Mouse (Mus musculus) stomach, embryonic 14.5 days (tissue): Measurements from ENCODE around the gene Ssx2ip. TPM values are rescaled to one million over a fixed set of nuclear protein-coding genes. Genes with fewer than 3 reads are reported as not detected.

Source experiments
- ATAC-seq: fragments of 200-750 bp; cut with Nextera tagmentation; 2 replicates; pipeline ENCODE4 v1.8.0; 2017; ENCODE audit warnings: low read depth, moderate TSS enrichment; ENCODE audit not compliant: insufficient number of reproducible peaks, insufficient read depth, low FRiP score
- H3K27ac ChIP-seq: fragments of 300-500 bp; sonication (generic); 2 replicates; pipeline ENCODE4 v1.5.1; 2014; ENCODE audit warnings: mild to moderate bottlenecking, low read length, moderate library complexity, mixed read lengths
- H3K27me3 ChIP-seq: fragments of 300-500 bp; sonication (generic); 2 replicates; pipeline ENCODE4 v1.6.1; 2014; ENCODE audit warnings: low read length, control low read depth, mixed read lengths; ENCODE audit not compliant: control insufficient read depth, insufficient read depth
- H3K36me3 ChIP-seq: fragments of 300-500 bp; sonication (generic); 2 replicates; pipeline ENCODE4 v1.6.1; 2014; ENCODE audit warnings: mild to moderate bottlenecking, control low read depth, low read length, moderate library complexity, mixed read lengths; ENCODE audit not compliant: control insufficient read depth, insufficient read depth
- H3K4me1 ChIP-seq: fragments of 300-500 bp; sonication (generic); 2 replicates; pipeline ENCODE4 v1.6.1; 2014; ENCODE audit warnings: low read length, control low read depth, mixed read lengths; ENCODE audit not compliant: control insufficient read depth, insufficient read depth
- H3K4me2 ChIP-seq: fragments of 300-500 bp; sonication (generic); replicated peaks from 2 replicates; pipeline ENCODE4 v1.6.1; 2014; ENCODE audit warnings: low read depth, low read length, control low read depth
- H3K4me3 ChIP-seq: fragments of 300-500 bp; sonication (generic); 2 replicates; pipeline ENCODE4 v1.5.1; 2014; ENCODE audit warnings: low read depth, low read length, control low read depth
- H3K9ac ChIP-seq: fragments of 300-500 bp; sonication (generic); replicated peaks from 2 replicates; pipeline ENCODE4 v1.6.1; 2014; ENCODE audit warnings: low read depth, mild to moderate bottlenecking, control low read depth, low read length, moderate library complexity, mixed read lengths
- H3K9me3 ChIP-seq: fragments of 300-500 bp; sonication (generic); 2 replicates; pipeline ENCODE4 v1.6.1; 2016; ENCODE audit warnings: low read depth, low read length, control low read depth; ENCODE audit not compliant: control insufficient read depth
- WGBS: fragments of 180-500 bp; shearing (Covaris S2); extraction: QIAGEN DNeasy Blood & Tissue Kit; methylation state at CpG from one replicate; pipeline ENCODE4 v1.1.7; 2014; 5-methylcytosine and 5-hydroxymethylcytosine counted together
- polyA plus RNA-seq: library from polyadenylated mRNA; unstranded; fragments of >200 nt; fragmentation: Nextera tagmentation; extraction: Ambion mirVana; gene quantifications from 2 replicates; pipeline ENCODE4 v1.2.1, GENCODE M21; 2014

Ssx2ip gene
- polyA plus RNA-seq, 1 experiment from 2014 or later = 28.2 TPM

GRCm38 (mm10) chr3:146444880-146445279 is 40.4 kb downstream of the Ssx2ip start:
- Histone ChIP-seq H3K9me3 (no peaks in the 10 kb centered on the region), H3K4me1 (no peaks in the 10 kb centered on the region), H3K36me3 (no peaks in the 10 kb centered on the region), H3K9ac (no peak overlapping the region), H3K4me2 (no peak overlapping the region), H3K27ac (no peak overlapping the region), H3K4me3 (no peak overlapping the region), H3K27me3 (no peaks in the 10 kb centered on the region)
- no peak for ATAC-seq
- 87% methylated on average over 7 of the region's 7 CpGs for WGBS

- no peaks in the 10 kb centered on the region for H3K27me3 ChIP-seq
- no peak overlapping the region for H3K9ac ChIP-seq
- H3K4me3 ChIP-seq = no peak overlapping the region
- WGBS = 83% methylated on average over 5 of the region's 5 CpGs
- no peaks in the 10 kb centered on the region for H3K4me1 ChIP-seq
- H3K36me3 ChIP-seq = no peaks in the 10 kb centered on the region
- H3K4me2 ChIP-seq = no peak overlapping the region
- no peak for ATAC-seq
- H3K9me3 ChIP-seq = no peaks in the 10 kb centered on the region
- H3K27ac ChIP-seq = no peak overlapping the region
Measured at GRCm38 (mm10) chr3:146447156-146447555, 42.7 kb downstream of the Ssx2ip start.

- Histone ChIP-seq H3K4me2 (no peak overlapping the region), H3K27ac (no peak overlapping the region), H3K36me3 (no peaks in the 10 kb centered on the region), H3K27me3 (no peaks in the 10 kb centered on the region), H3K9ac (no peak overlapping the region), H3K4me1 (no peaks in the 10 kb centered on the region), H3K9me3 (no peaks in the 10 kb centered on the region), H3K4me3 (no peak overlapping the region)
- ATAC-seq = no peak
- 73% methylated on average over 3 of the region's 3 CpGs for WGBS
Measured at GRCm38 (mm10) chr3:146447598-146447997, 43.2 kb downstream of the Ssx2ip start.

- Histone ChIP-seq H3K36me3 (no peaks in the 10 kb centered on the region), H3K9me3 (no peaks in the 10 kb centered on the region), H3K4me2 (no peak overlapping the region), H3K27ac (no peak overlapping the region), H3K4me3 (no peak overlapping the region), H3K4me1 (no peaks in the 10 kb centered on the region), H3K9ac (no peak overlapping the region), H3K27me3 (no peaks in the 10 kb centered on the region)
- 85% methylated on average over 10 of the region's 10 CpGs for WGBS
- ATAC-seq = no peak
Measured at GRCm38 (mm10) chr3:146448372-146448771, 43.9 kb downstream of the Ssx2ip start.

- H3K27ac ChIP-seq = no peak overlapping the region
- H3K4me1 ChIP-seq = no peaks in the 10 kb centered on the region
- no peak overlapping the region for H3K4me2 ChIP-seq
- no peaks in the 10 kb centered on the region for H3K27me3 ChIP-seq
- H3K4me3 ChIP-seq = no peak overlapping the region
- H3K36me3 ChIP-seq = no peaks in the 10 kb centered on the region
- no peak overlapping the region for H3K9ac ChIP-seq
- WGBS = 74% methylated on average over 6 of the region's 6 CpGs
- ATAC-seq = no peak
- no peaks in the 10 kb centered on the region for H3K9me3 ChIP-seq
Measured at GRCm38 (mm10) chr3:146448969-146449368, 44.5 kb downstream of the Ssx2ip start.

- WGBS = 43% methylated on average over 9 of the region's 9 CpGs
- no peak for ATAC-seq
Measured at GRCm38 (mm10) chr3:146449745-146450250, 45.4 kb downstream of the Ssx2ip start, which contains the start of gene Ctbs. Ctbs (plus strand) TSS chr3:146449795.

GRCm38 (mm10) chr3:146450371-146450841 is 46.0 kb downstream of the Ssx2ip start:
- Histone ChIP-seq H3K9ac (peak overlapping the region; percentile 41), H3K9me3 (no peaks in the 10 kb centered on the region), H3K27ac (peak overlapping the region; percentile 73), H3K27me3 (no peaks in the 10 kb centered on the region), H3K4me2 (peak overlapping the region; percentile 51), H3K4me3 (peak overlapping the region; percentile 49), H3K4me1 (no peaks in the 10 kb centered on the region), H3K36me3 (no peaks in the 10 kb centered on the region)
- WGBS = under 1% methylated on average over 29 of the region's 29 CpGs
- peak; percentile 100 for ATAC-seq

More at GRCm38 (mm10) chr3:146449745-146450250, 45.4 kb downstream of the Ssx2ip start, which contains the start of gene Ctbs:
- Histone ChIP-seq H3K9me3 (no peaks in the 10 kb centered on the region), H3K4me3 (peak within 1 kb of the TSS; percentile 49), H3K4me2 (peak within 1 kb of the TSS; percentile 51), H3K36me3 (no peaks in the 10 kb centered on the region), H3K4me1 (no peaks in the 10 kb centered on the region), H3K9ac (peak within 1 kb of the TSS; percentile 41), H3K27ac (peak within 1 kb of the TSS; percentile 73), H3K27me3 (no peaks in the 10 kb centered on the region)

- no peaks in the 10 kb centered on the region for H3K27me3 ChIP-seq
- peak overlapping the region; percentile 49; the same call in 1 of the 2 replicates for H3K4me3 ChIP-seq
- no peaks in the 10 kb centered on the region for H3K36me3 ChIP-seq
- H3K9ac ChIP-seq = no peak overlapping the region
- no peaks in the 10 kb centered on the region for H3K9me3 ChIP-seq
- no peak for ATAC-seq
- peak overlapping the region; percentile 51; the same call in 1 of the 2 replicates for H3K4me2 ChIP-seq
- H3K4me1 ChIP-seq = no peaks in the 10 kb centered on the region
- 88% methylated on average over 5 of the region's 5 CpGs for WGBS
- H3K27ac ChIP-seq = no peak overlapping the region
Measured at GRCm38 (mm10) chr3:146451375-146451774, 46.9 kb downstream of the Ssx2ip start.

GRCm38 (mm10) chr3:146462939-146463338 is 58.5 kb downstream of the Ssx2ip start:
- H3K27ac ChIP-seq = no peak overlapping the region
- no peak overlapping the region for H3K9ac ChIP-seq
- no peaks in the 10 kb centered on the region for H3K36me3 ChIP-seq
- ATAC-seq = no peak
- 62% methylated on average over 2 of the region's 2 CpGs for WGBS
- no peaks in the 10 kb centered on the region for H3K9me3 ChIP-seq
- H3K4me2 ChIP-seq = no peak overlapping the region
- H3K4me3 ChIP-seq = no peak overlapping the region
- H3K4me1 ChIP-seq = no peaks in the 10 kb centered on the region
- H3K27me3 ChIP-seq = no peaks in the 10 kb centered on the region
